ENCODE assay signal across 8 mouse cellular contexts in genomic region chr17:35821439-35822430, GRCm38 (mm10). TPM values are rescaled to one million over a fixed set of nuclear protein-coding genes. Genes with fewer than 3 reads are reported as not detected.
A peak's percentile ranks its signal among the peaks of the same experiment; 100 is the strongest.
DNase-seq lines count a peak whose midpoint lies in the region; ATAC-seq and TF ChIP-seq lines count a peak whose summit lies in the region.

Gene Ier3 (plus strand): TSS chr17:35821684.

- peaks cover 48% of the 10 kb centered on the region for H3K4me1 ChIP-seq in E14TG2a.4 (replicated peaks; ENCODE audit: low read depth, low read length)
- peaks cover 4% of the 10 kb centered on the region for H3K4me1 ChIP-seq in bone marrow macrophage, adult 2 months (ENCODE audit: control insufficient read depth, insufficient read depth, low read length)
- peaks cover 12% of the 10 kb centered on the region; the same call in 1 of the 2 replicates for H3K4me1 ChIP-seq in forebrain, embryonic 11.5 days (replicated peaks; ENCODE audit: control insufficient read depth, insufficient read depth, low read length)
- peaks cover 17% of the 10 kb centered on the region for H3K4me1 ChIP-seq in heart, embryonic 16.5 days (ENCODE audit: control insufficient read depth, insufficient read depth, low read length)
- peaks cover 9% of the 10 kb centered on the region; the same call in 1 of the 2 replicates for H3K4me1 ChIP-seq in lung, postnatal 0 days (ENCODE audit: insufficient read depth, low read depth, low read length)

- TF ChIP-seq POLR2A in bone marrow macrophage, adult 2 months (IDR thresholded peaks at IDR 0.05; ENCODE audit: borderline replicate concordance, low read depth, low read length) = peak; percentile 96

- TF ChIP-seq CTCF in E14TG2a.4 (conservative IDR thresholded peaks at IDR 0.05; ENCODE audit: low read length) = no peak
- TF ChIP-seq CTCF in bone marrow macrophage, adult 2 months (IDR thresholded peaks at IDR 0.05; ENCODE audit: low read depth, low read length) = no peak
- no peak for TF ChIP-seq CTCF in lung, postnatal 0 days (IDR thresholded peaks at IDR 0.05)

- peak within 1 kb of the TSS; percentile 88 for H3K4me3 ChIP-seq in E14TG2a.4 (replicated peaks; ENCODE audit: low read length)
- H3K4me3 ChIP-seq in bone marrow macrophage, adult 2 months (ENCODE audit: insufficient read depth, low read length) = peak within 1 kb of the TSS; percentile 96
- H3K4me3 ChIP-seq in forebrain, embryonic 11.5 days (ENCODE audit: low read depth, low read length) = peak within 1 kb of the TSS; percentile 53
- H3K4me3 ChIP-seq in heart, embryonic 16.5 days (ENCODE audit: low read length) = peak within 1 kb of the TSS; percentile 68
- peak within 1 kb of the TSS; percentile 79 for H3K4me3 ChIP-seq in lung, postnatal 0 days (ENCODE audit: low read depth, low read length)

- peak; percentile 78 for TF ChIP-seq EP300 in lung, postnatal 0 days (IDR thresholded peaks at IDR 0.05)

- ATAC-seq in forebrain, embryonic 11.5 days (replicated peaks; ENCODE audit: low FRiP score) = peak; percentile 40; the same call in 1 of the 2 replicates
- peak; percentile 67 for ATAC-seq in heart, embryonic 16.5 days (replicated peaks; ENCODE audit: extremely low read depth, insufficient read depth, low FRiP score)
- peak; percentile 77 for ATAC-seq in lung, postnatal 0 days

- no peaks in the 10 kb centered on the region for H3K9me3 ChIP-seq in E14TG2a.4 (ENCODE audit: low read length)
- no peaks in the 10 kb centered on the region for H3K9me3 ChIP-seq in forebrain, embryonic 11.5 days (ENCODE audit: control insufficient read depth, low read length)
- H3K9me3 ChIP-seq in heart, embryonic 16.5 days (replicated peaks; ENCODE audit: control insufficient read depth, low read length) = no peaks in the 10 kb centered on the region
- no peaks in the 10 kb centered on the region for H3K9me3 ChIP-seq in lung, postnatal 0 days (ENCODE audit: low read length)

- peaks cover 15% of the 10 kb centered on the region for H3K27me3 ChIP-seq in E14TG2a.4 (ENCODE audit: insufficient read depth, low read length)
- H3K27me3 ChIP-seq in forebrain, embryonic 11.5 days (ENCODE audit: control insufficient read depth, insufficient read depth, low read length) = no peaks in the 10 kb centered on the region
- H3K27me3 ChIP-seq in heart, embryonic 16.5 days (ENCODE audit: control insufficient read depth, insufficient read depth, low read length) = no peaks in the 10 kb centered on the region
- no peaks in the 10 kb centered on the region for H3K27me3 ChIP-seq in lung, postnatal 0 days (replicated peaks; ENCODE audit: insufficient read depth, low read length)

- peaks cover 24% of the 10 kb centered on the region for H3K36me3 ChIP-seq in E14TG2a.4 (ENCODE audit: insufficient read depth, low read length)
- H3K36me3 ChIP-seq in forebrain, embryonic 11.5 days (ENCODE audit: control insufficient read depth, insufficient read depth, low read length) = no peaks in the 10 kb centered on the region; the same call in 1 of the 2 replicates
- H3K36me3 ChIP-seq in heart, embryonic 16.5 days (ENCODE audit: control insufficient read depth, insufficient read depth) = peaks cover 10% of the 10 kb centered on the region
- 0 out of 2 replicates have a peak, but pooled peaks cover 6% of the 10 kb centered on the region for H3K36me3 ChIP-seq in lung, postnatal 0 days (ENCODE audit: insufficient read depth, low read length)

- peak within 1 kb of the TSS; percentile 82 for H3K27ac ChIP-seq in bone marrow macrophage, adult 2 months (ENCODE audit: insufficient read depth, low read depth, low read length)
- no peak within 1 kb of the TSS for H3K27ac ChIP-seq in forebrain, embryonic 11.5 days (ENCODE audit: low read depth, low read length)
- H3K27ac ChIP-seq in heart, embryonic 16.5 days (ENCODE audit: low read length) = peak within 1 kb of the TSS; percentile 95
- peak within 1 kb of the TSS; percentile 95 for H3K27ac ChIP-seq in lung, postnatal 0 days (ENCODE audit: low read length)

- peak; percentile 89 for DNase-seq in forebrain, embryonic 11.5 days (ENCODE audit: low spot score)
- DNase-seq in kidney, postnatal 25 days = peak; percentile 92 to 97
- DNase-seq in lung, postnatal 0 days (ENCODE audit: low spot score) = peak; percentile 98
- DNase-seq in ovary, adult 18-20 months (ENCODE audit: low spot score) = peak; percentile 90
- peak; percentile 67 for DNase-seq in thymus, postnatal 4 days

- peak within 1 kb of the TSS; percentile 94 for H3K4me2 ChIP-seq in forebrain, embryonic 11.5 days (ENCODE audit: low read depth, low read length, severe bottlenecking)
- H3K4me2 ChIP-seq in heart, embryonic 16.5 days (ENCODE audit: low read depth, low read length) = peak within 1 kb of the TSS; percentile 93
- peak within 1 kb of the TSS; percentile 77 for H3K4me2 ChIP-seq in lung, postnatal 0 days (replicated peaks; ENCODE audit: low read depth, low read length)

- WGBS in forebrain, embryonic 11.5 days = under 1% methylated on average over 62 of the region's 62 CpGs
- under 1% methylated on average over 62 of the region's 62 CpGs for WGBS in heart, embryonic 16.5 days
- under 1% methylated on average over 62 of the region's 62 CpGs for whole genome bisulfite sequencing in lung, postnatal 0 days

- H3K9ac ChIP-seq in forebrain, embryonic 11.5 days (ENCODE audit: low read length) = peak within 1 kb of the TSS; percentile 57
- H3K9ac ChIP-seq in heart, embryonic 16.5 days (ENCODE audit: low read length) = peak within 1 kb of the TSS; percentile 86
- peak within 1 kb of the TSS; percentile 80 for H3K9ac ChIP-seq in lung, postnatal 0 days (replicated peaks; ENCODE audit: low read depth)

RNA-seq across cellular contexts. Expression of gene Ier3, which starts in this region (rescaled TPM):
- polyA plus RNA-seq in bone marrow macrophage, adult 2 months (2012; ENCODE audit: insufficient read depth, insufficient read length, missing spikeins) = 40.6 and 46.7 TPM in 2 replicates
- polyA plus RNA-seq in forebrain, embryonic 11.5 days (2014; fragmentation: Nextera tagmentation; extraction: Ambion mirVana) = 2.4 and 3.5 TPM in 2 replicates
- polyA plus RNA-seq in heart, embryonic 16.5 days (2015; fragmentation: Nextera tagmentation; extraction: Ambion mirVana) = 60.9 and 62.6 TPM in 2 replicates
- polyA plus RNA-seq in lung, postnatal 0 days (2015; fragmentation: Nextera tagmentation; extraction: Ambion mirVana) = 205 and 234 TPM in 2 replicates
